Mouse (Mus musculus) left cerebral cortex, postnatal 25 days (tissue): ENCODE measurements around the gene Podn. TPM values are rescaled to one million over a fixed set of nuclear protein-coding genes. Genes with fewer than 3 reads are reported as not detected.

Experiments used
- DNase-seq, 2 experiments: peaks; one replicate each; pipeline ENCODE4 v3.0.0; 2022; ENCODE audit warnings: low spot score in 2 of 2, mixed read lengths in 1 of 2
- intact Hi-C: fragments of 180-260 bp; cut with DNase I; formaldehyde crosslinking; loops from one replicate; pipeline ENCODE4 v1.15.1; 2025
- total RNA-seq, 2 experiments: library from RNA; stranded (reverse); gene quantifications; 2 replicates each; pipeline ENCODE4 v1.2.3; 2021

Gene Podn
- total RNA-seq, 2 experiments from 2014 or later = 7.2 to 8.8 TPM

DNA sequence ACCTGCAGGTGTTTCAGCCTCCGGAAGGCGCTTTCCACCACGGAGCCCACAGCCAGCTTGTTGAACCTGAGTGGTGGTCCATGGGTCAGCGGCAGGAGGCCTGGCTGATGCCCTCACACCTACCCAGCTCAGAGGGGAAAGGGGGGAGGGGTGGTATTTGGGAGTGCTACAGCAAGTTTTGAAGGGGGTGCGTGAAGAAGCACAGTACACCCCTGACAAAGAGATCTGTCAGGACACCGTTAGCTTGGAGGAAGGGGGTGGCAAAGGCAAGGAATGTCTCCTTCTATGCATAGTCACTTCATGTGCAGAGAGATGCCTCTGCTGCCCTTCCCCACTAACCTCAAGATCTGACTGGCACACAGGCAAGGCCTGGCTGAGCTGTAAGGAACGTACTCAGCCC, 78.4 kb downstream of the Podn start:
- no peak for DNase-seq
- intact Hi-C loops = no loop called here

- no peak for DNase-seq
- intact Hi-C loops = no loop called here
Measured at GRCm38 (mm10) chr4:108016321-108016720, 79.9 kb downstream of the Podn start.

GRCm38 (mm10) chr4:108015067-108015765, 81.0 kb downstream of the Podn start:
- intact Hi-C loops = no loop called here
- no peak for DNase-seq

- DNase-seq = no peak
- intact Hi-C loops = no loop called here
Measured at GRCm38 (mm10) chr4:108014466-108014865, 81.8 kb downstream of the Podn start.

- intact Hi-C loops = no loop called here
- no peak for DNase-seq
Measured at GRCm38 (mm10) chr4:108008541-108008940, 87.7 kb downstream of the Podn start.

GRCm38 (mm10) chr4:108007532-108008103, 88.6 kb downstream of the Podn start:
- intact Hi-C loops = no loop called here
- no peak for DNase-seq

DNA sequence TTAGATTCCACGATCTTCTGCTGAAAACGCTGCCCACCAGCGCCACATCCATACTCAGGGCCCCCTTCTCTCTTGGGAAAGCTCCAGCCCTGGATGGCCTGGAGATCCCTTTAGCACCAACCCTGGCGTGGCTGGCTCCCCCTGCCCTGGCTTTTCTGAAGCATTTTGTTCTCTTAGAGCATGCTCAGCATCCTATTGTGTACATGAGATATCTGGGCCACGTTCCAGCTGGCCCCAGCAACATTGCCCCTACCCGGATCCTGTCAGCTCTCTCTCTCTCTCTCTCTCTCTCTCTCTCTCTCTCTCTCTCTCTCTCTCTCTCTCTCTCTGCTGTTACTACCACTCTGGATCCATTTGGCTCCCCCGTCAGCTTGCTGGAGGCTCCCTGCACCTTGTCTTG, 90.9 kb downstream of the Podn start:
- no peak for DNase-seq
- intact Hi-C loops = no loop called here

- no peak for DNase-seq
- intact Hi-C loops = no loop called here
Measured at GRCm38 (mm10) chr4:107999380-107999779, 96.9 kb downstream of the Podn start.

- intact Hi-C loops = no loop called here
- no peak for DNase-seq
Measured at GRCm38 (mm10) chr4:107998641-107999332, 97.5 kb downstream of the Podn start.

GRCm38 (mm10) chr4:107996418-107996986, 99.7 kb downstream of the Podn start:
- DNase-seq = no peak
- intact Hi-C loops = no loop called here

GRCm38 (mm10) chr4:107995727-107996126, 100.5 kb downstream of the Podn start:
- no peak for DNase-seq
- intact Hi-C loops = no loop called here

DNA sequence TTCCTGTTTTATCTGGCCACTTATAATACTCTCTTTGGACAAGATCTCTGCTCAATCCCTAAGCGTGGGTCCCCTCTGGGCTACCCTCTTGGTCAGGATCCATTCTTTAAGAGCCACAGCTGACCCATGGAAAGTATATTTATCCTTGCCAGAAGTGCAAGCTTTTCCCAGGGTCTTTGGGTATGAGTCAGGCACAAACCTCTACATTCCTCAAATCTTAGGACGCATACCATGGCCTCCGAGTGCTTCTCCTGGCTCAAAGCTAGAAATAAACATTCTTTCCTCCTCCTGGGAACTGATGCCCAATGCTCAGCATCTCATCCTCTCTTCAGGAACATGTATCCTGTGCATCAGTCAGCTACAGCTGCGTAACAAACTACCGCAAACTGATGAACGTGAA, 101.2 kb downstream of the Podn start:
- no peak for DNase-seq
- intact Hi-C loops = no loop called here

- no peak for DNase-seq
- intact Hi-C loops = no loop called here
Measured at GRCm38 (mm10) chr4:107991879-107992278, 104.4 kb downstream of the Podn start.

- DNase-seq = no peak
- intact Hi-C loops = no loop called here
Measured at GRCm38 (mm10) chr4:107990818-107991217, 105.4 kb downstream of the Podn start.

DNA sequence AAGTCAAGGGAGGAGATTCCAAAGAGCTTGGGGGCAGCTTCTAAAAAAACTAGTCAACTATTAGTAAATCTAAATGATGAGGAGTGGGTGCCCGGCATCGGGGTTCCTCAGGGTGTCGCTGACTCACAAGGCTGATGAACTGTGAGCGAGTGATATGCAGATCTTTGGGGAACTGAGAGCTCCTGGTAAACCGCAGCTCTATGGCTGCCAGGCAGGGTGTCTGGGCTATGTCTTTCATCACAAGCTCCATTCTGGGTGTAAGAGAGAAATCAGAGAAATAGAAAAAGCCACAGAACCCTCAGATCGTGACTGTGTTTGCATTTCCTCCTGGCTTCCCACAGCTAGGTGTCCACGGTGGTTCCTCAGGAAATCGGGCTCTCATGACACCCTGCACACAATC, 107.3 kb downstream of the Podn start:
- intact Hi-C loops = loop anchor here (5.0 kb wide), 1 partner anchor 128 kb away; no protein-coding TSS in a partner anchor
- no peak for DNase-seq

DNA sequence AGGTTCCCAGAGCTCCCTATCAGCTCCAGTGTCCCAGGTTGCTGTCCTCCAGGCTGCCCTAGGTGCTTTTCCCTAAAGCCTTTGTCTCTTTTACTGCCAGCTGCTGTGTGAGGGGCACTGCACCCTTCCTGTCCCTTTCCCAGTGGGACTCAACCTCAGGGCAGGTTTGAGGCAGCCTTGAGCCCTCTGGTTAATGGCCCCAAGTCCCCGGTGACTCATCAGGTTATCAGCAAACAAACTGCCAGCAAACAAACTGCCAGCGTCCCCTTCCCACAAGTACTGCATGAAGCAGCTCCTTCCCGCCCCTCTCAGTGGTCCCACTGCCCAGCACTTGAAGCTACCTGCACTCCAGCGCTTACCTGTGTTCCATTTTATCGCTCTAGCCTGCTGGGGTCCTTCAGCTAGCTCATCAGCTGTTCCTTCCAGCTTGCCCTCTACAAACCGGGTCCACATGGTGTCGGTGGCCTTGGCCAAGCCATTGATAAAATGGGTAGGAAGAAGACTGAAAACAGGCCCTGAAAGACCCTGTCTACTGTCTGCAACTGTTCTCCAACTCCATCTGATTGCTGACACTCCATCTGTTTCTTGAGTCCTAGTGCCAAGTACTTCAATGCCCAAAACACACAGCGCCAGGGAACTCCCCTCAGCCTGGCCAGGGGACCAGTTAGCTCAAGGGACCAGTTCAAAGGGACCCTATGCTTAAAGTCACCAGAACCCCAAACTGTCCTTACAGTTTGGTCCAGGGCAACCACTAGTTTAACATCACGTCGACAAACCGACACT, 109.7 kb downstream of the Podn start:
- intact Hi-C loops = loop anchor here (5.0 kb wide), 1 partner anchor 131 kb away; no protein-coding TSS in a partner anchor
- no peak for DNase-seq

GRCm38 (mm10) chr4:107985812-107986211, 110.4 kb downstream of the Podn start:
- no peak for DNase-seq
- intact Hi-C loops = loop anchor here (2.0 to 5.0 kb wide), 2 partner anchors 47 to 131 kb away; no protein-coding TSS in a partner anchor

- intact Hi-C loops = loop anchor here (2.0 to 5.0 kb wide), 2 partner anchors 48 to 73 kb away; no protein-coding TSS in a partner anchor
- peak; percentile 79 to 97 for DNase-seq
Measured at GRCm38 (mm10) chr4:107984282-107984981, 111.8 kb downstream of the Podn start.

DNA sequence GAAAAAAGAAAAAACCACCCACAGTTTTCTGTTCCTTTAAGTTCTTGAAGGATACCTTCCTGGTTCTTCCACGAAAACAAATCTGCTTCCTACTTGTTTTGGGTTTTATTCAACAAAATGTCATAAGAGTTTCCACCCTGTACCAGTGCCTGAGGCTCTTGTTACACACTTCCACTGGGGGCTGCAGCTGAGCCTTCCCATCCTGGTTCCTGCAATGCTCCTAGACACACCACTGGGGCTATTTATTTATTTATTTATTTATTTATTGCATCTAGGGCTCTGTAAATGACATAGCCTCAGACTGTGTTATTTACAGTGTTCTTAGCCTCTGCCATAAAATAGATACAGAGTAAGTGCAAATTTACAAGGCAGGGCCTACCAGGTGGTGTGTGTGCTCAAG, 112.5 kb downstream of the Podn start:
- intact Hi-C loops = loop anchor here (2.0 to 5.0 kb wide), 2 partner anchors 49 to 74 kb away; no protein-coding TSS in a partner anchor
- DNase-seq = no peak
